Mouse (Mus musculus): ENCODE measurements at regions not wholly inside any gene's neighbourhood (a gene's known extent, or its start where the extent isn't known, plus 50 kb on each side); places are given as distances from the start of the nearest gene placed in this dataset.

- Histone ChIP-seq H3K9me3 (ENCODE audit: low read length) (no peaks in the 10 kb centered on the region), H3K4me3 (ENCODE audit: low read depth, low read length) (no peak overlapping the region), H3K9ac (replicated peaks; ENCODE audit: low read length, poor library complexity, severe bottlenecking) (no peak overlapping the region), H3K36me3 (ENCODE audit: insufficient read depth, low read length) (no peaks in the 10 kb centered on the region), H3K4me1 (ENCODE audit: insufficient read depth, low read length) (no peaks in the 10 kb centered on the region), H3K4me2 (ENCODE audit: low read depth, low read length, poor library complexity, severe bottlenecking) (no peak overlapping the region), H3K27me3 (ENCODE audit: insufficient read depth, low read length) (no peaks in the 10 kb centered on the region), H3K27ac (ENCODE audit: low read depth, low read length) (no peak overlapping the region)
- 76% methylated on average over 12 of the region's 13 CpGs for WGBS
- DNase-seq (ENCODE audit: low spot score) (no peak), ATAC-seq (ENCODE audit: low FRiP score) (no peak)
- no peak for TF ChIP-seq CTCF (IDR thresholded peaks at IDR 0.05)
Observed at GRCm38 (mm10) chr3:36798160-36798823, 64.6 kb upstream of the 4932438A13Rik start.

- 87% methylated on average over 5 of the region's 5 CpGs for WGBS
- no peaks in the 10 kb centered on the region for H3K9me3 ChIP-seq (ENCODE audit: low read length)
- TF ChIP-seq CTCF (IDR thresholded peaks at IDR 0.05) = no peak
- H3K9ac ChIP-seq (replicated peaks; ENCODE audit: low read length, poor library complexity, severe bottlenecking) = no peak overlapping the region
- no peak overlapping the region for H3K27ac ChIP-seq (ENCODE audit: low read depth, low read length)
- no peak overlapping the region for H3K4me2 ChIP-seq (ENCODE audit: low read depth, low read length, poor library complexity, severe bottlenecking)
- no peak for ATAC-seq (ENCODE audit: low FRiP score)
- no peaks in the 10 kb centered on the region for H3K27me3 ChIP-seq (ENCODE audit: insufficient read depth, low read length)
- no peak for DNase-seq (ENCODE audit: low spot score)
- H3K4me3 ChIP-seq (ENCODE audit: low read depth, low read length) = no peak overlapping the region
- H3K36me3 ChIP-seq (ENCODE audit: insufficient read depth, low read length) = no peaks in the 10 kb centered on the region
- H3K4me1 ChIP-seq (ENCODE audit: insufficient read depth, low read length) = no peaks in the 10 kb centered on the region
Observed at GRCm38 (mm10) chr3:36810528-36810927, 52.4 kb upstream of the 4932438A13Rik start.
